Mouse (Mus musculus): ENCODE measurements around the gene Rbpj.

GRCm38 (mm10) chr5:53683916-53684315 is 218.0 kb downstream of the Rbpj start:
- TF ChIP-seq EP300 (optimal IDR thresholded peaks at IDR 0.05) (no peak), CTCF (IDR thresholded peaks at IDR 0.05; ENCODE audit: low read depth) (no peak)

Measured in stomach, postnatal 0 days (tissue).